Mouse (Mus musculus): ENCODE measurements around the gene 2410131K14Rik. TPM values are rescaled to one million over a fixed set of nuclear protein-coding genes. Genes with fewer than 3 reads are reported as not detected.
A peak's percentile ranks its signal among the peaks of the same experiment; 100 is the strongest.

Gene 2410131K14Rik
- polyA plus RNA-seq, 2 experiments: 1.1 to 1.2 TPM

DNA sequence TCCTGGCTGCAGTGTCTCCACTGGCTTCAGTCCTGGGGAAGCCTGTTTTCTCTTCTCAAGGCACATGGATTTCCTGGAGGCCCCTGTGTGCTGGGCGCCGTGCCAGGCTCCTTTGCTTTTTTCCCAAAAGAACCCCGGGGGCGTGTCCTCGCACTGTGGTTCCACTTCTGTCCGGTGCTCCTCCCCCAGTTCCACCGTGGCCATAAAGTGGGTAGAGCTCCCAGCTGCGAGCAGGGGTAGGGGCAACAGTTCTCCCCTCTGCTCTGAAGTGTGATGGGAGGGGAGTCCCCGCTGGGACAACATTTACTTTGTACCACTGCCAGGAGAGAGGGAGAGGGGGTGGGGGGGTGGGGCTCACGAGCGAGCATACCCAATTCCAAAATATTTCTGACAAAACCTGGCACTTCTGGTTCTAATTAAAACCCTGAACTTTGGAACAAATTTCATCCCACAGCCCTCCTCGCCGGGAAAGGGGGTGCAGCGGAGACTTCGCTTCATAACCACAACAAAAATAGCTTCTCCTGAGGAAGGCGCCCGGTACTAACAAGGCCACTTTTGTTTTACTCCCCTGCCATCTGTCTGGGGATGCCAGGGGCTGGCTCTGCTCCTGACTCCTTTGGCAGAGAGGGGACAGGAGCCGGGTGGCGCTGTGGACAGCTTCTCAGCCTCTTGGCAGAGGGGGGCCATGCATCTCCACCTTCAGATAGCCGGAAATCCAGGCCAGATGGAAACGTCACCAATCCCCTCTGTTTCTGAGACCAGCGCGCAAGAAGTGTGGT lies 49.2 kb downstream of the 2410131K14Rik start:
- Histone ChIP-seq H3K4me3 (ENCODE audit: insufficient read depth in 1 of 2, low read depth in 2 of 2, low read length in 2 of 2) (no peak overlapping the region), H3K36me3 (replicated peaks; ENCODE audit: control insufficient read depth, insufficient read depth, low read depth) (no peaks in the 10 kb centered on the region), H3K9me3 (ENCODE audit: control insufficient read depth, low read length) (no peaks in the 10 kb centered on the region), H3K4me1 (replicated peaks; ENCODE audit: control insufficient read depth in 2 of 2, insufficient read depth in 2 of 2, low read length in 1 of 2) (peaks cover 0 to 5% of the 10 kb centered on the region in 2 experiments; a peak in 1 of 4 replicates), H3K9ac (replicated peaks) (no peak overlapping the region), H3K27me3 (ENCODE audit: control insufficient read depth, insufficient read depth, low read length) (no peaks in the 10 kb centered on the region), H3K4me2 (ENCODE audit: low read depth) (no peak overlapping the region), H3K27ac (no peak overlapping the region)
- TF ChIP-seq CTCF (IDR thresholded peaks at IDR 0.05; ENCODE audit: low read depth) (no peak), EP300 (IDR thresholded peaks at IDR 0.05; ENCODE audit: low read depth) (no peak)
- WGBS (ENCODE audit: insufficient replicate concordance): 40% methylated on average over 23 of the region's 23 CpGs
- peak; percentile 70; the same call in 1 of the 2 replicates for ATAC-seq (ENCODE audit: insufficient read depth)
- peak; percentile 23 to 33 (median 33) for DNase-seq (ENCODE audit: low read depth in 3 of 3, low spot score in 3 of 3)

GRCm38 (mm10) chr5:118294865-118295258 lies 49.8 kb downstream of the 2410131K14Rik start:
- Histone ChIP-seq H3K9me3 (ENCODE audit: control insufficient read depth, low read length) (no peaks in the 10 kb centered on the region), H3K9ac (replicated peaks) (no peak overlapping the region), H3K4me3 (ENCODE audit: insufficient read depth in 1 of 2, low read depth in 2 of 2, low read length in 2 of 2) (no peak overlapping the region), H3K27me3 (ENCODE audit: control insufficient read depth, insufficient read depth, low read length) (no peaks in the 10 kb centered on the region), H3K27ac (no peak overlapping the region), H3K4me2 (ENCODE audit: low read depth) (no peak overlapping the region), H3K4me1 (replicated peaks; ENCODE audit: control insufficient read depth in 2 of 2, insufficient read depth in 2 of 2, low read length in 1 of 2) (peaks cover 0 to 5% of the 10 kb centered on the region in 2 experiments; a peak in 1 of 4 replicates), H3K36me3 (replicated peaks; ENCODE audit: control insufficient read depth, insufficient read depth, low read depth) (no peaks in the 10 kb centered on the region)
- no peak for TF ChIP-seq EP300 (IDR thresholded peaks at IDR 0.05; ENCODE audit: low read depth)
- TF ChIP-seq CTCF (IDR thresholded peaks at IDR 0.05; ENCODE audit: low read depth): no peak
- WGBS (ENCODE audit: insufficient replicate concordance): 60% methylated on average over 7 of the region's 7 CpGs
- DNase-seq (ENCODE audit: low read depth in 3 of 3, low spot score in 3 of 3) (no peak), ATAC-seq (ENCODE audit: insufficient read depth) (no peak)

DNA sequence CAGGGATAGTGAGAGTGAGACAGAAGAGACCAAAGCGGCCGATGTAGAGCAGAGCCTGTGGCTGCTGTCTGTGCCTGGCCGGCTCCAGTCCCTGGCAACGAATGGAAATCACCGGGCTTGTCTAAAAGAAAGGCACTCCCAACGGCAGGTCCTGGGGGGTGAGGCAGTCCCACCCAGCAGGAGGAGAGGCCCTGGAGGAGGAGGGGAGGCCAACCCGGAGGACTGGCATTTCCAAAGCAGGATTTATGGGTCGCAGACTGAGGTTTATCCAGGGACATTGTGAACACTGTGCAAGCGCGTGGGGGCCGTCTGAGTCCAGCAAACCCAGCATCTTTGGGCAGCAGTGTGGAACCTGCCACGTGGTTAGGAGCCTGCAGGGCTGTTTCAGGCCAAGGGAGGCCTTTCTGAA lies 52.3 kb downstream of the 2410131K14Rik start:
- ATAC-seq (ENCODE audit: insufficient read depth): no peak
- no peak overlapping the region for H3K27ac ChIP-seq
- H3K36me3 ChIP-seq (replicated peaks; ENCODE audit: control insufficient read depth, insufficient read depth, low read depth): no peaks in the 10 kb centered on the region
- no peak overlapping the region for H3K4me3 ChIP-seq (ENCODE audit: insufficient read depth in 1 of 2, low read depth in 2 of 2, low read length in 2 of 2)
- TF ChIP-seq EP300 (IDR thresholded peaks at IDR 0.05; ENCODE audit: low read depth): no peak
- no peak for TF ChIP-seq CTCF (IDR thresholded peaks at IDR 0.05; ENCODE audit: low read depth)
- H3K27me3 ChIP-seq (ENCODE audit: control insufficient read depth, insufficient read depth, low read length): no peaks in the 10 kb centered on the region
- DNase-seq (ENCODE audit: low read depth in 3 of 3, low spot score in 3 of 3): no peak
- H3K4me1 ChIP-seq (replicated peaks; ENCODE audit: control insufficient read depth in 2 of 2, insufficient read depth in 2 of 2, low read length in 1 of 2): peaks cover 0 to 5% of the 10 kb centered on the region in 2 experiments; a peak in 2 of 4 replicates
- 53% methylated on average over 12 of the region's 12 CpGs for WGBS (ENCODE audit: insufficient replicate concordance)
- no peak overlapping the region for H3K9ac ChIP-seq (replicated peaks)
- no peaks in the 10 kb centered on the region for H3K9me3 ChIP-seq (ENCODE audit: control insufficient read depth, low read length)
- H3K4me2 ChIP-seq (ENCODE audit: low read depth): no peak overlapping the region

GRCm38 (mm10) chr5:118299720-118300400 lies 54.8 kb downstream of the 2410131K14Rik start:
- no peak overlapping the region for H3K4me3 ChIP-seq (ENCODE audit: insufficient read depth in 1 of 2, low read depth in 2 of 2, low read length in 2 of 2)
- peaks cover 0 to 9% of the 10 kb centered on the region in 2 experiments; a peak in 3 of 4 replicates for H3K4me1 ChIP-seq (replicated peaks; ENCODE audit: control insufficient read depth in 2 of 2, insufficient read depth in 2 of 2, low read length in 1 of 2)
- no peak overlapping the region for H3K4me2 ChIP-seq (ENCODE audit: low read depth)
- H3K9ac ChIP-seq (replicated peaks): no peak overlapping the region
- DNase-seq (ENCODE audit: low read depth in 3 of 3, low spot score in 3 of 3) (no peak), ATAC-seq (ENCODE audit: insufficient read depth) (no peak)
- no peak overlapping the region for H3K27ac ChIP-seq
- H3K36me3 ChIP-seq (replicated peaks; ENCODE audit: control insufficient read depth, insufficient read depth, low read depth): no peaks in the 10 kb centered on the region
- no peak for TF ChIP-seq EP300 (IDR thresholded peaks at IDR 0.05; ENCODE audit: low read depth)
- no peak for TF ChIP-seq CTCF (IDR thresholded peaks at IDR 0.05; ENCODE audit: low read depth)
- H3K27me3 ChIP-seq (ENCODE audit: control insufficient read depth, insufficient read depth, low read length): no peaks in the 10 kb centered on the region
- 66% methylated on average over 11 of the region's 11 CpGs for WGBS (ENCODE audit: insufficient replicate concordance)
- no peaks in the 10 kb centered on the region for H3K9me3 ChIP-seq (ENCODE audit: control insufficient read depth, low read length)

All from liver, embryonic 14.5 days (tissue).